Mouse (Mus musculus): Measurements from ENCODE around the gene Upk3bl.

DNA sequence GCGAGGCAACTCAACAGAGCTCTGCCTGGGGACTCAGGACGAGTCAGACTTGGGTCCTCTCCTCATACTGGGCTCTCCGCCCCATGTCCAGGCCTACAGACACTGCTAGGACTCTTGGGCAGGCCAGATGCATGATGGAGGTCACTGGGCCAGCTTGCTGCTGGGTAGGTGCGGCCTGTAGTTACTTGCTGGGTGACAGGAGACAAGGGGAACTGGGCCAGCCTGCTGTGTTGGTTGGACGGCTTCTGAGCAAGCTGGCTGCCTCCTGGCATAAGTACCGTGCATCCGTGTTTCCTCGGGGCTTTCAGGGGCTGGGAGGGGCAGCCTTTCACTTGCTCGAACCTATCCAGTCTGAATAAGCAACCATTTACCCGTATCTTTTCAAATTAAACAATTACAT, 38.7 kb upstream of the Upk3bl start:
- no peak for TF ChIP-seq CTCF (IDR thresholded peaks at IDR 0.05; ENCODE audit: low read depth, low read length)
- no peak for TF ChIP-seq POLR2A (IDR thresholded peaks at IDR 0.05; ENCODE audit: insufficient read depth, low read length)
- TF ChIP-seq EP300 (IDR thresholded peaks at IDR 0.05; ENCODE audit: insufficient read depth, low read depth, low read length): no peak

Data from ES-Bruce4 (cell line).